Mouse (Mus musculus) liver, adult 2 months (tissue): ENCODE measurements at regions not wholly inside any gene's neighbourhood (a gene's known extent, or its start where the extent isn't known, plus 50 kb on each side); places are given as distances from the start of the nearest gene placed in this dataset.

Experiments used
- CTCF ChIP-seq: fragments of 200-500 bp; IDR thresholded peaks from 2 replicates; pipeline ENCODE4 v1.5.1; 2011; ENCODE audit warnings: low read depth, low read length, control low read depth
- POLR2A ChIP-seq: fragments of 200-500 bp; IDR thresholded peaks from 2 replicates; pipeline ENCODE4 v1.6.1; 2011; ENCODE audit warnings: low read length, control low read depth; ENCODE audit not compliant: insufficient read depth; ENCODE audit errors: extremely low read depth

DNA sequence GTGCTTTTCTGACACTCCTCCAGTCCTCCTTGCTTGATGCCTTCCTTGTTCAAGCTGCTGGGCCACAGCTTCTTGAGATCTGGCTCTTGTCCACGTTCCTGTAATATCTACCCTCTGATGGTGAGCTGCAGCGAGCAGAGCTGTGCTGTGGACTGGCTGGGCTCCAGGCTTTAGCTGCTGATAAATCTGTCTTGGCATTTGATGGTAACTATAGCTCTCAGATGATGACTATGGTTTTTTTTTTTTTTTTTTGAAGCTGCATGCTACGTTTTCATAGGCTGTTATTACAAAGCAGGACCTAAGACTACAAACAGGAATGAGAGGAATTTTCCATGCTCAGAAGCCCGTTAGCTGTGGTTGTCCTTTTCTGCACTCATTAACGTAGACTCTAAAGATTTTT is 352.3 kb downstream of the Nup35 start:
- no peak for TF ChIP-seq CTCF
- no peak for TF ChIP-seq POLR2A
